Mouse (Mus musculus) kidney, postnatal 0 days (tissue): Measurements from ENCODE around the gene Il10rb. TPM values are rescaled to one million over a fixed set of nuclear protein-coding genes. Genes with fewer than 3 reads are reported as not detected.

ENCODE experiments used
- ATAC-seq: fragments of 200-750 bp; cut with Nextera tagmentation; replicated peaks from 2 replicates; pipeline ENCODE4 v1.8.0; 2017; ENCODE audit warnings: low read depth, moderate number of reproducible peaks, moderate TSS enrichment, moderate library complexity; ENCODE audit not compliant: low FRiP score
- DNase-seq: peaks from one replicate; pipeline ENCODE4 v3.0.0-alpha.2; 2016; ENCODE audit warnings: low spot score
- H3K27ac ChIP-seq: fragments of 300-500 bp; sonication (generic); 2 replicates; pipeline ENCODE4 v1.5.1; 2014; ENCODE audit warnings: mild to moderate bottlenecking
- H3K27me3 ChIP-seq: fragments of 300-500 bp; sonication (generic); 2 replicates; pipeline ENCODE4 v1.6.1; 2014; ENCODE audit warnings: low read length, mixed read lengths; ENCODE audit not compliant: insufficient read depth
- H3K36me3 ChIP-seq: fragments of 300-500 bp; sonication (generic); 2 replicates; pipeline ENCODE4 v1.6.1; 2014; ENCODE audit warnings: low read length, mixed read lengths; ENCODE audit not compliant: insufficient read depth
- H3K4me1 ChIP-seq: fragments of 300-500 bp; sonication (generic); replicated peaks from 2 replicates; pipeline ENCODE4 v1.6.1; 2014; ENCODE audit warnings: antibody characterized with exemption, low read length, mixed read lengths; ENCODE audit not compliant: insufficient read depth
- H3K4me2 ChIP-seq: fragments of 300-500 bp; sonication (generic); 2 replicates; pipeline ENCODE4 v1.6.1; 2014; ENCODE audit warnings: mild to moderate bottlenecking, low read length, moderate library complexity, mixed read lengths
- H3K4me3 ChIP-seq: fragments of 300-500 bp; sonication (generic); replicated peaks from 2 replicates; pipeline ENCODE4 v1.5.1; 2014; ENCODE audit warnings: low read depth, low read length
- H3K9ac ChIP-seq: fragments of 300-500 bp; sonication (generic); 2 replicates; pipeline ENCODE4 v1.6.1; 2014; ENCODE audit warnings: low read depth, low read length
- H3K9me3 ChIP-seq: fragments of 300-500 bp; sonication (generic); replicated peaks from 2 replicates; pipeline ENCODE4 v1.6.1; 2016; ENCODE audit warnings: low read length, inconsistent platforms, mixed read lengths
- CTCF ChIP-seq: IDR thresholded peaks from 2 replicates; pipeline ENCODE4 v1.5.1; 2016; ENCODE audit warnings: antibody characterized with exemption, low read depth, mild to moderate bottlenecking, moderate library complexity
- WGBS: fragments of 180-500 bp; shearing (Covaris S2); extraction: QIAGEN DNeasy Blood & Tissue Kit; methylation state at CpG from one replicate; pipeline ENCODE4 v1.1.7; 2014; 5-methylcytosine and 5-hydroxymethylcytosine counted together
- polyA plus RNA-seq: library from polyadenylated mRNA; unstranded; fragments of >200 nt; fragmentation: Nextera tagmentation; extraction: Ambion mirVana; gene quantifications from 2 replicates; pipeline ENCODE4 v1.2.1, GENCODE M21; 2015

Il10rb gene
- polyA plus RNA-seq, 1 experiment from 2014 or later: 44.6 TPM

DNA sequence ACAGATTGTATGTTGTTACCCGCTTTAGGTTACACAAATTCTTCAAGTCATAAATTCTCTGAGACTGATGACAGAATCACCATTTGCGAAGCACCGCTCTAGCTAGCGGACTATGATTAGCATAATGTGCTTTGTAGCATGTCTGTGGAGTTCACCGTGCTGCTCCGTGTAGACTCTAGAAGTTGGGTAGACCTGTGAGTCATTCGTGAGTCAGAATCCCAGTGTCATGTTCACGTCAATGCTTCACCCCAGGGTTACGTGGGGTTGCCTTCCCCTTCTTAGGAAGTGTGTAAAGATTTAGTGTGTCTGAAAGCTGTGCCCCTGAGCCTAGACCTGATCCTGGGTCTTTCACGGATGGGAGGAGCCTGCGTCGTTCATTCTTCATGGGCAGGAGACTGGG, 7.9 kb upstream of the Il10rb start:
- H3K4me3 ChIP-seq: no peak overlapping the region
- no peak for DNase-seq
- WGBS: 76% methylated on average over 12 of the region's 12 CpGs

DNA sequence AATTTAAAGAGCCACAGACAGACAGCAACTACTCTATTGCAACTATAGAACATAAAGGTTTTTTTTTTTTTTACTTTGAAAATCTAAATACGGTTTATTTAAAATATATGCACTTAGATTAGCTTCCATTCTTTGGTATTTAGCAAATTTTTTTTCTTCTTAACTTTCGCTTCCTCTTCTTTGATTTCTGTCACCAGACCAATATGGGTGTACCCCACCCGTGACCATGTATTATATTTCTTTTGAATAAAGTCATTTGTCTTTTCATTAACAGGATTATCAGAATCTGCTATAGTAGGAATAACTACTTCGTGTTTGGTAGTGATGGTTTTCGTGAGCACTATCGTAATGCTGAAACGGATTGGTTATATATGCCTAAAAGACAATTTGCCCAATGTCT, 7.0 kb upstream of the Il10rb start:
- Histone ChIP-seq H3K9me3 (no peaks in the 10 kb centered on the region), H3K27me3 (no peaks in the 10 kb centered on the region), H3K9ac (no peak overlapping the region), H3K4me1 (no peaks in the 10 kb centered on the region), H3K27ac (no peak overlapping the region), H3K36me3 (peaks cover 11% of the 10 kb centered on the region; the same call in 1 of the 2 replicates), H3K4me3 (no peak overlapping the region), H3K4me2 (no peak overlapping the region)
- WGBS: 95% methylated on average over 7 of the region's 7 CpGs
- ATAC-seq (no peak), DNase-seq (no peak)
- no peak for TF ChIP-seq CTCF

More for the DNA sequence above, 7.9 kb upstream of the Il10rb start:
- H3K27ac ChIP-seq: no peak overlapping the region
- H3K9ac ChIP-seq: no peak overlapping the region
- no peak; the same call in 1 of the 2 replicates for ATAC-seq
- no peaks in the 10 kb centered on the region for H3K27me3 ChIP-seq
- no peak for TF ChIP-seq CTCF
- no peak overlapping the region for H3K4me2 ChIP-seq
- H3K4me1 ChIP-seq: no peaks in the 10 kb centered on the region
- H3K36me3 ChIP-seq: peaks cover 9% of the 10 kb centered on the region; the same call in 1 of the 2 replicates
- H3K9me3 ChIP-seq: no peaks in the 10 kb centered on the region

DNA sequence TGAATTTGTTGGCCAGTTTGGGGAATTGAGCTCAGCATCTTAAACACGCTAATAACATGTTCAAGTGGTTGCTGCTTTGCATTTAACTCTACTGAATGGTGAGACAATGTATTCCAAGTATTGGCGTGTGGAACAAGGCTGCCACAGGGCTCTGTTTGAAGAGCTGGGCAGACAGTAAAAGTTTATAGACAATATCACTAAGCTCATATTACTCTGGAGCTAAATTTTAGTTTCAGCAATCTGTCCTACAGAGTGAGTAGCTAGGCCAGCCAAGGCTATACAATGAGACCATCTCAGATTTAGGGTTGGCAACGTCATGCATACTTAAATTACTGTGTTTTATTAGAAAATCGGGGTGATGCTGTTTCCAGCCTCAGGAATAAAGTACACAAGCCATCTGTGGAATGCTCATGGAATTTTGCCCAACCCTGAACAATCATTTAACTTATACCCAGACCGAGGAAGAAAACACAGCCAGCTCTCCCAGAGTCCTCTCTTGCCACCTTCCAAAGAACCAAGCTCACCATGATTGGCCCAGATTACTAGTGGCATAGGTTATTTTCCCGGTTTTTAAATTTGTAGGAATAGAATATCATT, 4.3 kb upstream of the Il10rb start:
- 72% methylated on average over 6 of the region's 6 CpGs for WGBS
- Histone ChIP-seq H3K4me1 (peaks cover 3% of the 10 kb centered on the region; the same call in 1 of the 2 replicates), H3K36me3 (peaks cover 9% of the 10 kb centered on the region; the same call in 1 of the 2 replicates), H3K27me3 (no peaks in the 10 kb centered on the region), H3K4me3 (no peak overlapping the region), H3K27ac (no peak overlapping the region), H3K9me3 (no peaks in the 10 kb centered on the region), H3K9ac (no peak overlapping the region), H3K4me2 (no peak overlapping the region)
- DNase-seq (no peak), ATAC-seq (no peak)
- TF ChIP-seq CTCF: no peak

DNA sequence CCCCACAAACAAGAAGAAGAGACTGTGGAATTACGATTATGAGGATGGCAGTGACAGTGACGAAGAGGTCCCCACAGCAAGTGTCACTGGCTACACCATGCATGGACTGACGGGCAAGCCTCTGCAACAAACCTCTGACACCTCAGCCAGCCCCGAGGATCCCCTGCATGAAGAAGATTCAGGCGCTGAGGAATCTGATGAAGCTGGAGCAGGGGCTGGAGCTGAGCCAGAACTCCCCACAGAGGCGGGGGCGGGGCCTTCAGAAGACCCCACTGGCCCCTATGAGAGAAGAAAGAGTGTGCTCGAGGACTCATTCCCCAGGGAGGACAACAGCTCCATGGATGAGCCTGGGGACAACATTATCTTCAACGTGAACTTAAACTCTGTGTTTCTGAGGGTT, 2.2 kb upstream of the Il10rb start:
- Histone ChIP-seq H3K4me1 (peaks cover 8% of the 10 kb centered on the region; the same call in 1 of the 2 replicates), H3K27me3 (no peaks in the 10 kb centered on the region), H3K9ac (no peak overlapping the region), H3K4me2 (no peak overlapping the region), H3K4me3 (no peak overlapping the region), H3K27ac (no peak overlapping the region), H3K9me3 (no peaks in the 10 kb centered on the region), H3K36me3 (peaks cover 9% of the 10 kb centered on the region; the same call in 1 of the 2 replicates)
- DNase-seq (no peak), ATAC-seq (no peak)
- TF ChIP-seq CTCF: no peak
- 83% methylated on average over 9 of the region's 9 CpGs for WGBS

DNA sequence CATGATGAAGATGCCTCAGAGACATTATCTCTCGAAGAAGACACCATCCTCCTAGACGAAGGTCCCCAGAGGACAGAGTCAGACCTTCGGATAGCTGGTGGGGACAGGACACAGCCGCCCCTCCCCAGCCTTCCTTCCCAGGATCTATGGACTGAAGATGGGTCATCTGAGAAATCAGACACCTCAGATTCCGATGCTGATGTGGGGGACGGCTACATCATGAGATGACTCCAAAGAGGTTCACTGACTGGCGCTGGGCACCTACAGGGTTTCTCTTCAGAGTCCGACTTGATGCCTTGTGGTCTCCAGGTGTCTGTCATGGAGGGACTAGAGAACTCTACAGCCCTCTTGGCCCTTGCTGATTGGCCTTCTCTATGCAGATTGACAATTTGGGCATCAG, 1.8 kb upstream of the Il10rb start:
- Histone ChIP-seq H3K4me2 (no peak overlapping the region), H3K27me3 (no peaks in the 10 kb centered on the region), H3K36me3 (peaks cover 9% of the 10 kb centered on the region; the same call in 1 of the 2 replicates), H3K4me1 (peaks cover 8% of the 10 kb centered on the region; the same call in 1 of the 2 replicates), H3K4me3 (no peak overlapping the region), H3K9ac (no peak overlapping the region), H3K9me3 (no peaks in the 10 kb centered on the region), H3K27ac (0 out of 2 replicates have a peak overlapping the region, but pooled peaks have one; percentile 36)
- ATAC-seq (no peak), DNase-seq (no peak)
- no peak for TF ChIP-seq CTCF
- 87% methylated on average over 8 of the region's 8 CpGs for WGBS

DNA sequence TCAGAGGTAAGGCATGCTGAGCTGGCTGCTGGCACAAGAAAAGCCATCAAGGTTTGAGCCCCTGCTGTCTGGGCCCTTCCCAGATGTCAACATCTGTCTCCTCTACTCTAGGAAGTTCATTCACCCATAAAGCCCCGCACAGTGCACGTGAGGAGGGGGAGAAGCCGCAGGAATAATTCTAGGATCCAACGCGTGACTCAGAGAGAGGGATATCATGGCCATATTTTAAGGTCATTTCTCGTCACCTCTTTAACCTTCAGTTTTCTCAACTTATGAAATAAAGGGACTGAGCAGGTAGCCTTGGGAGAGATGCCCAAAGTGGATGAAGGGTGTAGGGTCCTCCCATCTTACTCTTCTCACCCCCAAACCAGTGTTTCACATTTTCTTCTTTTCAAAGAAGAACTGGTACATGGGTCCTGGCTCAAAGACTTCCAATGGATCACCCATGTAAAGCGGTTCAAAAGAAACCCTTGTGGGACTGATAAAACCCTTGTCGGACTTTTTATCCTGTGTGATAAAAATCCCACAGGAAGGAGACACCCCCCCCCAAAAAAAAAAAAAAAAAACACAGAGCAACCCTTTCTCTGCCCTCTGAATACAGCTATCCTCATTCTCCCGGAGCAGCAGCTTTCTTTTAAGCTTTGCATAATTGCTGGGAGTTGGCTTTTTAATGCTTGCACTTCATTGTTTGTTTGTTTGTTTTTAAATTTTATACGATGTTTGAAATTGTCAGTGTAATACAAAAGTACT, 961 bp upstream of the Il10rb start:
- Histone ChIP-seq H3K4me1 (peaks cover 8% of the 10 kb centered on the region; the same call in 1 of the 2 replicates), H3K4me3 (no peak overlapping the region), H3K27ac (peak overlapping the region; percentile 90), H3K4me2 (no peak overlapping the region), H3K9ac (no peak overlapping the region), H3K27me3 (no peaks in the 10 kb centered on the region), H3K36me3 (peaks cover 9% of the 10 kb centered on the region; the same call in 1 of the 2 replicates), H3K9me3 (no peaks in the 10 kb centered on the region)
- 59% methylated on average over 10 of the region's 10 CpGs for WGBS
- no peak for DNase-seq
- ATAC-seq: no peak
- no peak for TF ChIP-seq CTCF
